Mouse (Mus musculus): Measurements from ENCODE around the gene Slc7a9.

The Slc7a9 gene

DNA sequence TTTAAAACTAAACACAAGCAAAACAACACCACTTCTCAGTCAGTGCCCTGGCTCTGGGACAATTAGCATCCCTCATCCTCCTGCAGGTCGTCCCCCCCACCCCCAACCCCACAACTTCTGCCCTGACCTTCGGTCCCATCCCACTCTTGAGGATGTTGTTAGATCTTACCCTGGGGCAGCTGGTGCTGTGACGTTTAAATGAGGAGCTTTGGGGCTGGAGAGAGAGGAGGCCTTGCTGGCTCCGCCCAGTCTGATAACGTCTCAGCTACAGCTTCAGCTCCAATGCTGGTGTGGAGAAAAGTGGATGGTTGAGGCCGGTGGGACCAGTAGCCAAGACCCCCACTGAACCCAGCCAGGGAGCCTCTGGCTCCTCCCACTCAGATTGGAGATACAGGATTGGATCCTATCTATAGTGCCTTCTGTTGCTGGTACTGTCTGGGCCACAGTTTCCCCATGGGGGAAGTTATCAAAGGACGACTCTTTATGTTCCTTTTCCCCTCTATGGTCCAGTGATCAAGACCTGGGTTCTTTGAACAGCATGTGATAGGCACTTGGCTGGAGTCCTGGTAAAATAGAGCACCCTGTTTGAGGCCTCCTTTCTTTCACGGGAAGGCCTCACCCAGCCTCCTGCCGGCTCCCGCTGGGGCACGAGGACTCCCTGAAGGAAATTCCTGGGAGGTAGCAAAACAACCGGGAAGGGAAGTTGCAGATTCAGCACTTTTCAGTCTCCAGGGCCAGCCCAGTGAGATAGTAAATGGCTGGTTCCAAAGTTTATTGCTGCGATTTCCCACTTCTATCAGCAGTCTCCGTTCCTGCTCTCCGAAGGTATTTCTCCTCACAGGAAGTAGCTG lies at the start of gene Slc7a9:
Gene Slc7a9 (plus strand): TSS at position 801 of the 851 bp plus-strand sequence.
- no peak for DNase-seq

DNA sequence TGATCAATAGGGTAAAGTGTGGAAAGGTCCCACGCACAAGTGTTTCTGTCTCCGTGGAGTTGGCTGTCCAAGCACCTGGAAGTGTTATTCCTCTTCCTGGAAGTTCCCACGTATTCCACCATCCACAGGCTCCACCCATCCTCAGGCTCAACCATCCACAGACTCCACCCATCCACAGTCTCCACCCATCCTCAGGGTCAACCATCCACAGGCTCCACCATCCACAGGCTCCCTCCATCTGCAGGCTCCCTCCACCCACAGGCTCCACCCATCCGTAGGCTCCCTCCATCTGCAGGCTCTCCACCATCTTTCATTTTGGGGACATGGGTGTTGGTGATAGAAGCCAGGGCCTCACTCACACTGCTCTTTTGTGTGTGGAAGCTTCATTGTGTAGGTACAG lies 47.4 kb upstream of the Slc7a9 start:
- no peak for DNase-seq

DNA sequence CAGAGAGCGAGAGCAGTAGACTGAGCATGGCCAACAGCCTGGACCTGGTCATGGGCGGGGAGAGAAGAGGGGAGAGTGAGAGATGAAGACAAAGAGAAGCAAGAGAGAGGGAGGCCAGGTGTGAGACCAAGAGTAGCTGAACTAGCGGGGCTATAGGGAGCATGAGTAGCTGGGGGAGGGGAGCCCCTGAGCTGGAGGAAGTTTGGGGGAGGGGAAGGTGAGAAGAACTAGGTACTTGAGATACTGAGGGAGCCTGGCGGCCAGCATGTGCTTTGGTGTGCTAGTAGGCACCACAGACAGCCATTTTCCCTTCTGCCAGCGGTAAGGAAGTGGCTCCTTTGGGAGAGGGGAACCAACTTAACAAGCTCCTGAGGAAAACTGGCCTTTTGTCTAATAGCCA lies 33.4 kb upstream of the Slc7a9 start:
- no peak for DNase-seq

DNA sequence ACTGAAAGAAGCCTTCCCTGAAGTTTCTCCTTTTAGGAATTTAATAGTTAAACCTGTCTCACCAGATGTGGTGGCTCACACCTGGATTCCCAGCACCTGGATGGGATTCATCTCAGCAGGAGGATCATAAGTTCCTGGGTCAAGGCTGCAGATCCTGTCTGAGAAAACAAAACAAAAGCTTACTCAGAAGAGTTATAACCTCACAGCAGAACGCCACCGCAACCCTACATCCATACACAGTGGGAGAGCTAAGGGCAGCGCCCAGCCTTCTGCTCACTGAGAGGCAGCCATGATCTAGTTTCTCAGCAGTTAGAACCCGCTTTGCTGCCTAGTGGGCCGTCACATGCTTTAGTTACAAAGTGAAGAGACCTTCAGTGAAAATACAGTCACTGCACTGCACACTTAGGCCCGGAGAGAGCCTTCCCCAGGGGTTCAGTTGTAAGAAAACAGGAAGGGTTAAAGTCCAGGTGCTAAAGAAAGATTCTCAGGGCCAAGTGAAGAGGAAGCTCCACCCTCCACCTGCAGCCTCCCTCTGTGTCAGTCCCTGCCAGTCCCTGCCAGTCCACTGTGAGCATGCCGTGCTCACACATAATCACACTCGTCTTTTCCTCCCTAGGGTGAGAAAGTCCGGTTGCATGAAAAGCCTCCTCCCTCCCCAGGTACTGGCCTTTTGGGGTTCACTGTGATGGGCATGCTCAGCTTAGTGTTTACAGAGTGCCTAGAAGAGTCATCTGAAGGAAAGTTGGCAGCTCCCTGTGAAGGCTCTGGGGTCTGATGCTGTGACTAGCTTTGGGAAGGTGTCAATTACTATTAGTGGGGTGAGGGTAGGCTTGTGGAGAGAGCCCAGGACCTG lies 32.6 kb upstream of the Slc7a9 start:
- DNase-seq: peak in 1 of 2 experiments; percentile 22

DNA sequence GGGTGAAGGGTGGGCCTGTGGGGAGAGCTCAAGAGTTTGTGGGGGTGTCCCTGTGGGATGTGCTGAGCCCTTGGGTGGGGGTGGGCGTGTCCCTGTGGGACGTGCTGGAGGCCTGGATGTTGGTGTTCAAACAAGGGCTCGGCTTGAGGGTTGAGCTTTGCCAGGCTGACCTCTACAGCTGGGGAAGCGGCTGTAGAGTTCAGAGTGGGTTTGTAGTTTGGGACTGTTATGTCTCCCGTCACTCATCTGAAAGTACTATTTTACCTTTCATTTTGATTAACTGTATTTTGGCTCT lies 32.0 kb upstream of the Slc7a9 start:
- no peak for DNase-seq

DNA sequence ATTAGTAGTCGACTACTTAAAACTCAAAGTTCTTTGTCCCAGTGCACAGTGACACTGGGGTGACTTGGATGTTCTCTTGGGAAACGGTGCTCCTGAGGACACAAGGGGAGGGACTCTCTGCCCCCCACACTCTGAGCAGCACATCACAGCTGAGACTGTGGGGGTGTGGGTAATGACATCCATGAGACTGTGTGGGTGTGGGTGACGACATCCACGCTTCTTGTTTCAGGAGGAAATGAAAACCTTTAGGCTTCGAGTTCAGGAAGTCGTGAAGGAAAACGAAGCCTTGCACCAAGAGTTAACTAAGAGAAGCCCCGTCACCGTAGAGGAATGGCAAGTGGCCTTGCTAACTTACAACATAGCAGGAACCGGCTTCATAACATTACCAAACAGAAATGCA lies 25.5 kb upstream of the Slc7a9 start:
- DNase-seq: no peak

DNA sequence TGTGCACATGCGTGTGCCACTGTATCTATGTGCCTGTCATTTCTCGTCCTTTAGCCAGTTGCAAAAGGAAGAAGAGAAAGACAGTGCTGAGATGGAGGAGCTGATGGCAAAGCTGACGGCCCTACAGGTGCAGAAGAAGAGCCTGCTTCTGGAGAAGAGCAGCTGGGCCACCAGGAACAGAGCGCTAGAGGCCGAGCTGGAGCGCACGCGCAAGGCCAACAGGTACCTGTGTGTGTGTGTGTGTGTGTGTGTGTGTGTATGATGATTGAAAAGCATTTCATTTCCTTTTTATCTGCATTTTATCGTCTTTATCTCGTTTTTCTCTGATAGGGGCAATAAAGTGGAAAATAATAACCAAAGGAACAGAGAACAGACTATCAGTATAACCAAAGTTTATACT lies 20.4 kb upstream of the Slc7a9 start:
- DNase-seq: no peak

DNA sequence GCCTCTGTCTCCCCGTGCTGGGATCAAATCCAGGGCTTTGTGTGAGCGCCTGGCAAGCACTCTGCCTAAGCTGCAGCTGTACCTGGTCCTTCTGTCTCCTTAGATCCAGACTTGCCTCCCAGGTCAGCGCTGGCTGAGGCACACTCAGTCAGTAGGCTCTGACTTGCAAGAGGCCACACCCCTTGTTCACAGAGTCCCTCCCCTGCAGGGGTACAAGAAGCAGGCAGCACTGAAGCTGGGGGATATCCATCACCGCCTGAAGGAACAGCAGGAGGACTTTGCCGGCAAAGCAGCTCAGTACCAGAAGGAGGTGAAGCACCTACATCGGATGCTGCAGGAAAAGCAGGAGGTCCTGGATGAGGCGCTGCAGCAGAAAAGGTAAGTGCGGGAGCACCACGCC lies 13.3 kb upstream of the Slc7a9 start:
- DNase-seq: no peak

DNA sequence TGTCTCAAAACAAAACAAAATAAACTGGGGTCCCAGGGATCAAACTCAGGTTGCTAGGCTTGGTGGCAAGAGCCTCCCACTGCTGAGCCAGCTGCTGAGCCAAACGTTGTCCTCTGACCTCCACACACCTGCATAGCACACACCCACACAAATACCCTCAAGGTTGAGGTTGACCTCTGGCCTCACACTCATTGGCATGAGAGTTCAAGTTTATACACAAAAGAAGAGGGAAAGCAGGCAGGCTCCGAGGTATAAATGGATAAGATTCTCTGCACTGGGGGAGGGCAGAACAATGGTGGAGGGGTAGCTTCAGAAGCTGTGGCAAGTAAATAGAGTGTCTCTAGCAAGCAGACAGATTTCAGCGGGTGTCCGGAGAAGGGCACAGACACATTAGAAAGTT lies 1.1 kb upstream of the Slc7a9 start:
- no peak for DNase-seq

DNA sequence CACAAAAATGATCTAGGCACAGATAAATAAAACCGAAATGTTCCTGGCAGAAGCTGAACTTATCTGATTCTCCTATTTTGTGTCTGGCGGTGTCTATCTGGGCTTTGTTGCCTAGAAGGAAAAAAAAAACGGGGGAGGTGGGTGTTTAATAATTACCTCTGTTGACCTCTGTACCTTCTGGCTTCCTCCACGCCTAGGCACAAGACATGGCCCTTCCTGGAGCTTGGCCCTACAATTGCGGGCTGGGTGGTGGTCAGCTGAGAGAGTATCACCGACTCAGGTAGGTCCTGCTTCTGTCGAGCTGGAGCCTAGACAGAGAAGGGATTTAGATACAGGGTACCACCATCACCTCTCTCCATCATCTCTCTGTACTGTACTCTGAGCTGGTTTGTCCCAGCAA lies 271 bp downstream of the Slc7a9 start:
- DNase-seq: no peak

DNA sequence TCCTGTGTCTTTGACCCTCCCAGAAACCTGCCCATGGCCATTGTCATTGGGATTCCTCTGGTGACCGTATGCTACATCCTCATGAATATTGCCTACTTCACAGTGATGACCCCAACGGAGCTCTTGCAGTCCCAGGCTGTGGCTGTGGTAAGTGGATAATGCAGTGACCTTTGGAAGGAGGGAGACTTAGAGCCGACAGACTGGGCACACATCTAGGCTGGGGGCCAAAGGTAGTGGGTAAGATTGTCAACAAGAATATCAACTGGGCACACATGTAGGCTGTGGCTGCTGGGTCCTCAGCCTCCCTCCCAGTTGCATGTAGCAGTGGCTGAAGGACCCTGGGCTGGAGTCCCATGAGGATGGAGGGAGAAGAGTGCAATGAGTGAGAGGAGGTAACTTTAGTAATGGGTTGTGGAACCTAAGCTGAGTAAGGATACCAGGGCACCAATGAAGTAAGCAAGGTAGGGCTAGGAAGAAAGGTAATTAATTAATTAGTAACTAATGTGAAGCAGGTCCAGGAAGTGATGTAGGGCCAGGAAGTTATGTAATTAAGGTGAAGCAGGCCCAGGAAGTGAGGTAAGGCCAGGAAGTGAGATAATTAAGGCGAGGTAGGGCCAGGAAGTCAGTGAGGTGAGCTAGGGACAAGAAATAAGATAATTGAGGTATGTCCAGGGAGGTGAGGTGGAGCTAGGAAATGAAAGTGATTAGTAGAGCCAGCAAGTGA lies 7.7 kb downstream of the Slc7a9 start:
- no peak for DNase-seq

DNA sequence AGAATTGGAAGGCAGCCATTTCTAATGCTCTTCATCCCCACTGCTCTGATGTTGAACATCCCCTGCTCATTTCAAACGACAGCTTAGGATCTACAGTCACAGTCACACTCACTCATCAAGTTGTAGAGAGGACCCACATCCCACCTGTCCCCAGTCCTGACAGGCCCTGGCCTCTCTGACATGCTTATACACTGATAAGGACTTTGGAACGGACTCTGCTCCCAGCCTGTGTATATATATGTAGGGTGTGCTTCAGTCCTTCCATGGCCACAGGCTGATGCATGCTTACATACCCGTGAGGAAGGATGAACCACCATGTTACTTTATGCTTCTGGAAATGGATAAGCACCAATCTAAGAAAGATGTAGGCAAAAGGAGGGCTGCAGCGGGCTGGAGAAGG lies 12.4 kb downstream of the Slc7a9 start:
- no peak for DNase-seq

DNA sequence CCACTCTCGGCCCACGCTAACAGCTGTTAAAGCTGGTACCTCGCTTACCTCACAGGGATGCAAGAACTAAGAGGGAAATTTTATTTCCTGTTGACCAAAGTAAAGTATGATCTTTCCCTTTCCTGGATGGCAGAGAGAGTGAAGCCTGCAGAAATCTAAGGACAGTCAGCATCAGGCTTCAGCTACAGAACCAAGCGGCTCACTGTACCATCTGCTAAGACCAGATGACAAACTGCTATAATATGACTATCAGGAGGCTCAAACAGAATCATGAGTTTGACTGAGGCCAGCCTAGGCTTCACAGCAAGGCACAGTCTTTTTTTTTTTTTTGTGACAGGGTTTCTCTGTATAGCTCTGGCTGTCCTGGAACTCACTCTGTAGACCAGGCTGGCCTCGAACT lies 16.4 kb downstream of the Slc7a9 start:
- DNase-seq: no peak

DNA sequence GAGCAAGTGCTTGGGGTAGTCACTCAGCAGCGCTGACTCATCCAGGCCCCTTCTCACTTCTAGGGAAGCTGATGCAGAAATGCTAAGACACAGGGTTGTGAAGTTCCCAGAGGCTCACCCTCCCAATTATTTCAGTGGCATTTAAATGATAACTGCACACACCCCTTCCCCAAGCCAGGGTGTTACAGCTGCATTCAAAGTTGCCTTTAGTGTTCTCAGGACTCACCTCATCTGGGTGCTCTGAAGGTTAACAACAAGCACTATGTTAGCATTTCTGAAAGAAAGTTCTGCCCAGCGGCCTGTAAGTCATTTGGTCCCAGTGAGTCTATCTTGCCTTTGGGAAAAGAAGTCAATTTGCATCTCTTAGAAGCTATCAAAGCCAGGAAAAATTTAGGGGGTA lies 19.3 kb downstream of the Slc7a9 start:
- DNase-seq: no peak

DNA sequence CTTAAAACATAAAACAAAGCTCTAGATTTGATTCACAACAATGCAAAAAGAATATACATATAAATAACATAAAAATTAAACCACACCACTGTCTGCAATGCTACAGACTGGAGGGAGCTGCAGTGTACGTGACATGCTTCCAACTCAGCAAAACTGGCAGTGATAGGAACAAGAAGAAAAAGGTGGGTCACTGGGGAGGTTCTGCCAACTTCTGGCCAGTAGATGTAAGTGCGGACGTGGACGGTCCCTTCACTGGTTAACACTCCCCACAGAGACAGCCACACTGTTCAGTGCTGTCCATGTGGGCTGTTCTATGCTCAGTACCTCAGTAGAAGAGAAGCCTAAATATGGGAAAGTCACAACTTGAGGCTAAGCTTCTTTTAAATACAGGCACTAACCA lies 22.2 kb downstream of the Slc7a9 start:
- no peak for DNase-seq

DNA sequence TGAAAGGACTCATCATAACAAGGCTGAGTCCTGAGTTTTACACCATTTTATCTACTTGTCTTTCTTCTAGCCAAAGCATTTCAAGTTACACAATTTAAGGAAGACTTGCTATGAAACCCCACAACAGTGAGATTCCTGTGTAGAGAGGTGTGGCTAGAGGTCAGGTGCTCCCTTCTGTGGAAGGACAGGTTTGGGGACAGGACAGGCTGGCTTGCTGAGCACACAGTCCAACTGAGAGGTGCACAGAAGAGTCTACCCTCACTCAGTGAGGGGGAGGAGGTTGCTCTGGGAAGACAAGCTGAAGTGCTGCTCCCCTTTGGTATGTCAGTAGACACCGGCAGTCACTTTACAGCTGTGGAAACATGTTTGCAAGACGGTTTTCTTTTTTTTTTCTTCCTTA lies 27.9 kb downstream of the Slc7a9 start:
- no peak for DNase-seq

DNA sequence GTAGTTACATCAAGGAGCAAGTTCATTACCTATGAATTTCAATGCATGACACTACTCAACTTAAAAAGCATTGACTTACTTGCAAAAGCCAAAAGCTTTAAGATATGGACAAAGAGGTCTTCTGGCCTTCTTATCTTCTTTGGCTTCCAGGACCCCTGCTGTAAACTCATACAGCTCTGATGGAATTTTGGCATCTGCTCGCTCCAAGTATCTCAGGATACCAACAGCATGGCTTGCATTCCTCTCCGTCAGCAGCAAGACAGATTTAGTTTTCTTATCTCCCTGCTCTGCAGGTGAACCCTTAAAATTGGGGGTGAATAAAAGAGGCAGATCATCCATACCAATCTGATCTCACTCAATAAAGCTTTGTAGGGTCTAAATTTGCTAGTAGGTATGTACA lies 36.5 kb downstream of the Slc7a9 start:
- DNase-seq: no peak

DNA sequence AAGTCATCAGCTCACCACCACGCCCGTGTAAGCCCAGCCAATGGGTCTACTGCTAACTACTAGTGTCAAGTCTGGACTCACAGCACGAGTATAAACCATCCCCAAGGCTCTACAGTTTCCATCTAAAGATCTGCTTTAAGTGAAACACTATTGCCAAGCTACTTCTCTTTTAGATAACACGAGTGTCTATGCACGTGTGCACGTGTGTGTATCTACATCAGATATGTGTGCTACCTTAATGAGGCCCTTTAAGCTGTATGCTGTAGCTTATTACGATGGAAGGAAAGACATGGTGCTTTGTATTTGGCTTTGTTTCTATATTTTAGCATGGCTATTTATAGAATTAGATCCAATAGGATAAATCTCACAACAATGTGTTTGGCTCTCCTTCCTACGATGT lies 38.0 kb downstream of the Slc7a9 start:
- DNase-seq: no peak

DNA sequence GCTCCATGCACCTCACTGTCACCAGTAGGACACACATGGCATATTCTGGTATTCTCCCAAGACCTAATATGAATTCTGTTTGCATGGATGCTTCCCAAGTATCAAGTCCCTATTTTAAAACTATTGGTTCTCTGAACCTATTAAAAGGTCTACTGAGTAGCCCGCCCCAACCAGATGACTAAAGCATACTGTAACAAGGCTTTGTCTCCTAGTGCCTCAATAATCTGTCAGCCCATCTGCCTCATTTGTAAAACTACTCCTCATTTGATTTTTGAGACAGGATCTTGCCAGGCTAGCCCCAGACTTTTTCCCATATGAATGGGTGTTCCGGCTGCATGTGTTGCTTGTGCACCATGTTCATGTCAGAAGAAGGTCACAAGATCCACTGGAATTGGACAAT lies 41.6 kb downstream of the Slc7a9 start:
- DNase-seq: no peak

DNA sequence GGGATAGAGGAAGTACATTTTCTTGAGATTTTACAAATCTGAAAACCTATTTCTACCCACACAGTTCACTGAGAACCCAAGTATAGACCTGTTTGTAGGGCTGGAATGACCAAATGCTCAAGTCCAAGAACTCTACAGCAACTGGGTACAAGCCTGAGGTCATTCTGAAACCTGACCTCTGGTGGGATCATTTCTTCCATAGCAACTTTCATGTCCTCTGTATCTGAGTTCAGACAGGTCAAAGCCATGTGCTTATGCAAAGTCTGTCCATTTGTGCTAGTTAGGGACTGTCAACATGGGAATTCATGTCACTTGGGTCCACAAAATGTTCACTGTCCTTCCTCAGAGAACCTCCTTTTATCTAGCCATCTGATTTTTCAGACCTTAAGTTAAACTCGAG lies 42.4 kb downstream of the Slc7a9 start:
- no peak for DNase-seq

DNA sequence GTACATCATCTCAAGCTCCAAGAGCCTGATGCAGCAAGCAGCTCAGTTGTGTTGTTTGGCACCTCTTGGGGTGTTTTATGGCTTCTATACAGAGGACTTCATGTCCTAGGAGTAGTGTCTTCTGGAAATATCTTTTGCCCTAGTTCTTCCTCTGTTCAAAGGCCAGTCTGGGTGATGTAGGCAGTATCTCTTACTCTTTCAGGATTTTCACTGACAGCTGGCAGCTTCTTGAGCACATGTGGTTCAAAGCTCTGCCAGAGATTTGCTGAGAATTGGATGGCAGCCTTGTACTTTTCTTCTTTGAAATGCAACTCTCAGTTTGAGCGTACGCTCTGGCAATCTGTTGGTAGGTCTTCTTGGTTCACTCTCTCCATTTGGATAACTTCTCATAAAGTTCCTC lies 48.9 kb downstream of the Slc7a9 start:
- no peak for DNase-seq

DNA sequence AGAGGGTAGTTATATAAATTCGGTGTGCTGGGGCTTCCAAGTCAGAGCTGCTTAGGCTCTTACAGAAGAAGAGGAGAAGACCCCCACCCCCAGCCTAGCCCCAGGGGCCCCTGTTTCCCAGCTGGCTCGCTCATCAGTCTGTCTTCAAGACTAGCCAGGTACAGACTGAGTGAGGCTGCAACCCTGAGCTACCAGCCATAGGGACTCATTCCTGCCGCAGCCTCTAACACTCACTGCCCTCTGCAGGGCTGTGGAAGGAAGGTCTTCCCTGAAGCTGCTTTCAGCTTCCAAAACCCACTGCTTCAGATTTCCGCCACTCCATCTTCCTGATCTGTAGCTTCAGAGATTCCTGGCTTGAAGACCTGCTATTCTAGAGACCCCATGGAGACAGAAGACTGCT lies 53.4 kb downstream of the Slc7a9 start:
- DNase-seq: no peak

All from spleen, adult 18-20 months (tissue).